Mouse (Mus musculus) cerebellum, postnatal 25 days (tissue): ENCODE data around the gene Pskh1.

Experiments used
- DNase-seq, 2 experiments: peaks; one replicate each; pipeline ENCODE4 v3.0.0; 2021; ENCODE audit warnings: mixed read lengths in 2 of 2

Gene Pskh1

DNA sequence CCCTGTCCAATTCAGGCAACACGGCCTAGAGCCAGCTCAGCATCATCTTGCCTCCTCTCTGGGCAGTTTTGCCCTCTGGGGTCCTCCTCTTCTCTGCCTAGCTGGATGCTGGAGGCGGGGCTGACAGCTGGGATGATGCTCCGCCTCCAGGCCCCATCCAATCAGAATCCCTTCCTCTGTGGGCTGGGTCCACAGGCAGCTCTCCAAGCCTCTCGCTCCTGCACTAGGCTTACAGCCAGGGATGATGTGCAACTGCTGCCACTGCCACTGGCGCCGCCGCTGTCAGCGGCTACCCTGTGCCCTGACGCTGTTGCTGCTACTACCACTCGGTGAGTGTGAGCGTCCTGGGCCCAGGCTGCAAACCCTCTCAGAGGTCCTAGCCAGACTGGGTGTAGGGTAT is 6.9 kb upstream of the Pskh1 start, which contains the start of gene Nrn1l:
Gene Nrn1l (plus strand): TSS at position 229 of the 400 bp plus-strand sequence.
- DNase-seq = peak in 1 of 2 experiments; percentile 53

DNA sequence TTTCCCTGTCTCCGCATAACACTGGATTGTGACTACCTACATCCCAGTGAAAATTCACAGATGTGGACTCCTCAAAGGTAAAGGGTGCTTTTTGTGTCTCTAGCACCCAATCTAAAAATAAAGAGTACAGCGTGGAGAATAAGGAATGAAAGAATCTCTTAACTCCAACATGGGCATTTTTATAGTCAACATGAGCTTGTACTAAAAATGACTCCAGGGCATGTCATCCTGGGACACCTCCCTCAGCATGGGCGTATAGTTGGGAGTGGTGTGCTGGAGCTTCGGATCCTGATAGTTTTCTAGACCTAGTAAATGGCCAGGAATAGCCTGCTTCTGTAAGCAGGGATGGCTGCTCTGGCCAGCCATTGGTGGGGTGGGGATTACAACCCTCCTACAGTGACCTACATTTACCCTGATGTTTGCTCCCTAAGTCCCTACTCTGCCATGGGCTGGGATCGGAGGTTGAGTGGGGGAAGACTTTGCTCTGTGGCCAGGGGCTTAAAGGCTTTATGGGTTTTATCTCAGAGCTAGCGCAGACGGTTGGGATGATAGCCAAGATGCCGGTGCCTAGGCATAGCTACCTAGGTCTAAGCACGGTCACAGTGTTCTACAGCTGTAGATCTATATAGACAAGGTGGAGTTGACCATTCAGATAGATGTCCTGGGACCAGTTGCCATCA is 2.3 kb upstream of the Pskh1 start:
- no peak for DNase-seq

DNA sequence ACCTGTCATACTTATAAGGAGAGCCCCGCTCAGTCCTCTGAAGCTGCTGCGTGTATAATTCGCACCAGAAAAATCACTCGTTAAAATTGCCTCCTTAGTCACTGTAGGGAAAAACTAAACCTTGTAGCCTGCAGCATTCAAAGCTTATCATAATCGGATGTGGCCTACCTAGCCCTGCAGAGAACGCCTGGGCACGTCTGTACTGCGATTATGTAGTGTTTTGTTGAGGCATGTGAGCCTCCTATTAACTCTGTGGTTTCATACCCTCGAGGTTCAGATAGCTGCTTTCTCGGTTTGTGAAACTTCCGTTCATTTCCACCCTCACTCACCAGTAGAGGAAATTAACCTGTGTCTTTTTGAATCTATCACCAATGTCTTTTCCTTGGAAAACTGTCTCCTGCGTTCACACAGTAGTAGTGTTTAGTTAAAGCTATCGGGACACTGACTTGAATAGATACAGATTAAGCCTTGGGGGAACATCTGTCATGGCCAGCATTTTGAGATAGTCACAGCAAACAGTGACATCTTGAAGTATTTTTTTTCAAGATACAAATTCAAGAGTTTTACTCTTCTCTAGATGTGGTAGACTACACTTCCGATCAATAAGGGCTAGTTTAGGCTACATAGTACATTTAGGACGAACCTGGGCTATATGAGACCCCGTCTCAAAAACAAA is 838 bp downstream of the Pskh1 start:
- no peak for DNase-seq

DNA sequence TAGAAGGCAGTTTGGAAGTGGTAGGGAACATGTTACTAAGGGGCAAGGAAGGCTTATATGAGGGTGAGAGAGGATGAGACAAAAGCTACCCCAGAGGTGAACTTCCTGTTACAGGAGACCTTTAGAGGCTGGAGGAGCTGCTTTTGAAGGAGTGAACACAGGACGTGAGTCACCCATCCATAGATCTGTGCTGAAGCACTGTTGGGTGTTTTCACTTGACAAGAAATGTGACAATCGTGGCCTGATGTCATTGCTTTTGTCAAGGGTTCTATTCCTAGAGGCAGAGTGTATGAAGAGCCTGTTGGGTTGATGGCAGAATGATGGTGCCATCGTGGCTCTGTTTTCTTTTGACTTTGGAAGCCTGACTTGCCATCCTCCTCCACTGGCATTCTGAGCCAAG is 19.1 kb downstream of the Pskh1 start:
- DNase-seq = no peak

DNA sequence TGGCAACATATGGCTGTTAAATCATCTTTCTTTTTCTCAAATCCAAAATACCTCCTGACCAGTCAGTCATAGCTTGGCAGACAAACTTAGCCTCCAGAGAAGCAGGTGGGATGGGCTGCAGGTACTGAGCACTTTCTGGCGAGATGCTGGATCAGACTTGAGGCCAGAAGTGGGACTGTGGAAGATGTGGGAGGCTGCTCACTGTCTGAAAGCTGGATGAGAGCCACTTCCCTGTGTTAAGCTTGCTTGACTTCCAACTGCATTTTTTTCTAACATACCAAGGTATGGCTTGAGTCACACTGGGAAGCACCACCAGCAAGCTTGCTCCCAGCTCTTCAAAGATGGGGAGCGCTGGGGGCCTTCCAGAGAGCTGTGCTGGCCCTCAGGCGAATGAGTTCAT is 24.9 kb downstream of the Pskh1 start:
- DNase-seq = no peak

DNA sequence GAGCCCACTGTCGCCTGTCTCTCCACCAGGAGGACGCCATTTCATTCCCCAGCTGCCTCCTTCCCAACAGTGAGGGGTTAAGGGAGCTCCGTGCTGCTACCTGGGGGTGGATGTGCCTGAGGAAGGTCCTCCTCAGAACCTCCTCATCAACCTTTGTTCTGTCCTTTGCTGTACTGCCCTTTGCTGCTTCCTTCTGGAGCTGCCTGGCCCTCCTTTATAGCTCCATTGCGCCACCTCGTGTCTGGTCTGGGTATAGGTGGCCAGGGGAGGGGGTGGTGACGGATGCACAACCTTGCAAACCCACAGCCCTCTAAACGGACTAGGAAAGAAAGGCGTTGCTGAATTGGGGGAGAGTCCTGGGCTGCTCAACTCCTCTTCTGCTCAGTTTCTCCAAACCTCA is 30.4 kb downstream of the Pskh1 start:
- peak; percentile 86 to 93 for DNase-seq

DNA sequence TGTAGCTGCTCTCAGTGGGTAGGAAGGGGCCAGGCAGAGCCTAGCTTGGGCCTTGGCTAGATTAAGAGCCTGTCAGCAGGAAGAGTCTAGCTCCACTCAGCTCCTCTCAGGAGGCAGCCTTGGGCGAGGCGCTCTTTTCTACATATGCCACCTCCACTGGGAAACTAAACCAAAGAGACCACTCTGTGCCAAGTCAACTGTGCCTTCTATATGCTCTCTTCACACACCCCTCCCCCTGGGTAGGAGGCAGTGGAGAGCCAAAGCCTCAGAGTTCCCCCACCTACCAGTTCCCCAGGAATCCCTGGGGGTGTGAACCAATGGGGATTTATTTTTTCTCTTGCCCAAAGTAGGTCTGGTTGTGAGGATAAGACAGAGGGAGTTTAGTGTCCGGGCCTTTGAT is 31.0 kb downstream of the Pskh1 start:
- no peak for DNase-seq

DNA sequence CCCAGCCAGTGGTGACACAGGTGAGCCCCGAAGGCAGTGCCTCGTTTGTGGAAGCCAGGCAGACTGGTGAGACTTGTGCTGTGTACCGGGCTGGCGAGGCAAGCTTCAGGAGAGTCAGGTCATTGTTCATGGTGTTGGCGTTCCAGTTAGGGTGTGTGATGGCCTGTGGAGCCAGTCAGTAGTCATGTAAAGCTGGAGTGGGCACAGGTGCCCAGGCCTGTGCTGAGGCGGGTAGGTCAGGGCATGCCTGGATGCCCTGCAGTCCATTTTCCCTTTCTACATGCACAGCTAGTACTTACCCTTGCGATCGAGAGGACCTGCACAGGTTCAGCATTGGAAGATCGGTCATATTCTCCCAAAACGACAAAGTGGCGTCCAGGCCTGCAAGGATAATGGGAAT is 32.3 kb downstream of the Pskh1 start:
- DNase-seq = no peak

DNA sequence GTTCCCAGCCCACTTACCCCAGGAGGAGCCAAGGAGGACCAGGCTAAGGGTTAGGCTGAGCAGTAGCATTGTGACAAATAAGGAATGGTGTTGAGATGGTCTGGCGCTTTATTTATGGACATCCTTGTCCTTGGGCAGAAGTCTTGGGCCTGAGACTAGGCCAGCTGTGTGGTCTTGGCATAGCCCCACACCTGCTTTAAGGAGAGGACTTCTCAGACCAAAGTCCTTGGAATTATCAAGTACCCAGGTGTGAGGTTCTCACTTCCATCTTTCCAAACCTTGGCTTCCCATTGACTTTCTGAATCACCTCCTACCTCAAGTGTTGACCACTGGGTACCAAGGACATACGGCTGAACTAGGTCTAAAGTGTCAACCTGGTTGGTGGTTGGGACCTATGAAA is 33.5 kb downstream of the Pskh1 start, which contains the start of gene Ctrl:
Gene Ctrl (minus strand): TSS at position 101 of the 400 bp plus-strand sequence.
- no peak for DNase-seq

DNA sequence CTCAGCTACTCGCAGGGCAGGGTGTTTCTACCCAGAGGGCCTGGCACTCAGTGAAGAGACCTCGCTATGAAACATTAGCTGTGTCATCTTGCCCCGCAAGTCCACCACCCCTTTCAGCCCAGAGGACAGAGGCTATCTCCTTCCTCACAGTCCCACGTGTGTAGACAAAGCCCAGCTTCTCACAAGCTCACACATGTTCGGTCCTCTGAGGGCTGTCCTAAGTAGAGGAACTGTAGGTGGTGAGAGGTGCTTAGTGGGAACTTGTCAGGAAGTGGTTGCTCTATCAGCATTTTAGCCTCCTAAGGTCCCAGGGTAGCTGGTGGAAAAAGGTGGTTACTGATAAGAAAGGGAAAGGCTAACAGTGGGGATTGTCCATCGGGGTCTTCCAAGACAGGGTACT is 34.9 kb downstream of the Pskh1 start:
- DNase-seq = no peak

DNA sequence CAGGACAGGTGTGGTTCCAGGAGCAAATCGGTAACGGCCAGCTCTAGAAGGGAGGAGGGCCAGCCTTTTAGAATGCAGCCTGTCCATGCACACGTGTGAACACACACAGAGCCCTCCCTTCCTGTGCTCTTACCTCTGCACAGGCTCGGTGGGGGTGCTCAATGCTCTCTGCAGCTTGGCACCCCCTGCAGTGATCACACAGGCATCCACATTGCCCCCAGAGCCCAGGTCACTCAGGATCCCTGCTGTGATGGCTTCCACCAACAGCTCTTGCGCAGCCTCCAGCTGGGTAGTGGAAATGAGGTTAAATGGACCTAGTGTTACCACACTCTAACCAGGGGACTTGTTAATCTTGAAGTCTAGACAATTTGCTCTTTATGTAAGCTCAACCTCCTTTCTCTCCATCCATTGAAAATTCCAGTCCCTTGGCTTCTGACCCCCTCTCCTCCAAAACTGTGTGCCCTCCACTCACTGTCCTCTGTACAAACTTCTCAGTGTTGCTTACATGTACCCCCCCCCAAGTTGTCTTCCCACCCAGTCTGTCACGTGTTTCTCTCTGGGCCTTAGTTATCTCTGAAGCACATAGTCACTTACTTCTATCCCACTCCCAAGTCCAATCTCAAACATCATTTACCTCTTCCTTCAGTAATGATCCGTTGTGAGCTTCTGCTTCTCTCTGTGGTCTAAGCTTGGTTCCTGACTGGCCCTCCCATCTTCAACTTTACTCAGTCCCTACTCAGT is 35.8 kb downstream of the Pskh1 start:
- peak in 1 of 2 experiments; percentile 42 for DNase-seq

DNA sequence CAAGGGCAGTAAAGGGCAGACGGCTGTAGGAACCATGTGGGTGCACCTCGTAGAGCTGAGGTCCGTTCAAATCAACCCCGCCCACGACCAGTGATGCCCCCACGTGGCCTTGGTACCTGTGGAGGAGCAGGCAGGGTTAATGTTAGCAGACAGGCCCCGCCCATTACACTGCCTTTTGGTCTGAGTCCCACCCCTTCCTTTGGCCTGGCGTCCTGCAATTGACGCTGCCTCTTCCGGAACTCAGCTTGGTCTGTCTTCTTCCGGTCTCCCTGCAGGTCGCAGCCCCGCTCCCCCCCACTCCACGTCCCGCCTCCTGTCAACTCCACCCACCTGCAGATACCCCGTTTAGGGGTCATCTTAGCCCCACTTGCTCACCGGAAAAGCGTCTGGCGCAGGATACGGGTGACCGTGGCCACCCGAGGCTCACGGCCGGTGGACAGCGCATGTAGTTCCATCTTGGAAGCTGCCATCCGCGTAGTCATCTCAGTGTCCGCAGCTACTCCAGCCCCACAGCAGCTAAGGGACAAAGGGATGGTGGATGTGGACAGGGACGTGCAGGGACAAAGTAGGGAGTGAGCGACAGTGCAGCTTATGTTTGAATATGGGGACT is 36.7 kb downstream of the Pskh1 start:
- DNase-seq = peak; percentile 90 to 93

DNA sequence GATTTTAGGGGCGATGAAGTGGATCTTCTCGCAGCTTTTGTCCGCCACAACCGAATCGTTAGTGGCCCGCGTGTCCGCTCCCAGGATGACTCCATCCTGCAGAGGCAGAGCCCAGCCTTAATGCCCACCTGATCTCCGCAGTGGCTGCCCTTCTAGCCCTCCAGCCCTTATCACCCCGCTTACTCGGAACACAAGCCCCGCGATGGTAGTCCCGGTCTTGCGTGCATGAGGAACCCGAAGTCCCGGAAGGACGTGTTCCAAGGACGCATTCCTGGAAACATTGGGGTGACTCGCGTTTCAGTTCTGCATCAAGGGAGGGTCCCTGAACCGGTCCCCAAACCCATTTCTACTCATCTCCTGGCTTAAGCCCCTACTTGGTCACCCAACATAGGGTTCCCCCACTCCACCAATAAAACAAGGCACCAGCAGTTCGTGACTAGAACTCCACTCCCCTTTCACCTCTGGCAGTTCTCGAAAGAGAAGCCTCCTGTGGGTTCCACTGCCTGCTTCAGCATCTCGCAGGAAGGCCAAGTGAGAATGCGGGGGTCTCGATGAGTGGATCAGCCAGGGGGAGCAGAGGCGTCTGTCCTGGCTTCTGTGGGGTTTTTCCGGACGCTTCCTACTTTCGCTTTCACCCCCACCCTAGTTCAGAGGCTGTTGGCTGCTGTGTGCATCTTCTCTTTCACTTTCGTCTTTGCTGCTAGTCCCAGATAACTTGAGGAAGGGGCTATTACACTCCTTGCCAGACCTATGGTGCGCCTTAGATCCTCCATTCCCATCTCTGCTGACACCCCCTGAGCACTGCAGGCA is 37.5 kb downstream of the Pskh1 start:
- peak in 1 of 2 experiments; percentile 59 for DNase-seq

DNA sequence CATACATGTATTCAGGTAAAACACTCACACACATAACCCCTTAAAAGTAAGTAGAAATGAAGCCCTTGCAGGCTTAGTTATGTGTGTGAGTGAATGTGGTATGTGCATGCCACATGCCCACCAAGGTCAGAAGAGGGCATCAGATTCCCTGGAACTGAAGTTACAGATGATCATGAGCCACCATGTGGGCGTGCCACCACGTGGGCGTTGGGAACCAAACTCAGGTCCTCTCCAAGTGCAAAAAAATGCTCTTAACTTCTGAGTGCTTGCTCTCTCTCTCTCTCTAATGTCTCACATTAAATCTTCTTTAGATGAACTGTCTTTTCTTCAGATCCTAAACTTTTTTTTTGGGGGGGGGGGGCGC is 38.0 kb downstream of the Pskh1 start, which contains the start of gene Psmb10:
Gene Psmb10 (minus strand): TSS at position 139 of the 364 bp plus-strand sequence.
- DNase-seq = peak in 1 of 2 experiments; percentile 40

DNA sequence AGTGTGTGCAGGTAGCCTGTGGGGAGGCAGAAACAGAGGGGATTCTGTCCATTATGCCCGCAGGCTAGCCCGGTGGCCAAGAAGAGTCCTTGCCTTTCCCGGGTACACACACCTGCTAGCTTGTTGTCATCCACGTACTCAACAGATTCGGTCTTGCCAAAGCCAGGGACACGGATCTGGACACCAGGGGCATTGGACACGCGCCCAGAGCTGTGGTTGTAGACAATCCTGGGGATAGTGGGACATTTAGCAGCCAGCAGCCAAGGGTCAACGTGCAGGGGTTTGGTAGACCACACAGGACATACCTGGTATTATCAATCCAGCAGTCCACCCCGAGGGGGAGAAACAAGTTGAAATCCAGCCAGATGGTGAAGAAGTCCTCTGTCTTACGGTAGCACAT is 41.8 kb downstream of the Pskh1 start:
- no peak for DNase-seq

DNA sequence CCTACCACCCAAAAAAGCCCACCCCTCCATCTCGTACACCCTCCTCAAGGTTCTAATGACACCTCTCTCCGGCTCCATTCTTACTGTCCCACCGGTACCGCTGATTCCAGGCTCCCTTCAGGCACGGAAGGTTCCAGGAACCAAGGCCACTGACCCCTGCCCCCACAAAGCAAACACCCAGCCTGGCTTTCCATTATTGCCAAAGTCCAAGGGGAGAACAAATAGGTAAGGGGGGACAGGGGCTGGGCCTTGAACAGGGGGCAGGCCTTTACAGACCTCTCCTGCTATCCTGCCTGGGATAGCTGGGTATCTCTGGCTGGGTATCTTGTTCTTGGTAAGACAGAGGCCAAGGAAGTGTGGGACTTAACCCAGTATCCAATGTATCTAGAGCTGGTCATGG is 42.3 kb downstream of the Pskh1 start:
- no peak for DNase-seq

DNA sequence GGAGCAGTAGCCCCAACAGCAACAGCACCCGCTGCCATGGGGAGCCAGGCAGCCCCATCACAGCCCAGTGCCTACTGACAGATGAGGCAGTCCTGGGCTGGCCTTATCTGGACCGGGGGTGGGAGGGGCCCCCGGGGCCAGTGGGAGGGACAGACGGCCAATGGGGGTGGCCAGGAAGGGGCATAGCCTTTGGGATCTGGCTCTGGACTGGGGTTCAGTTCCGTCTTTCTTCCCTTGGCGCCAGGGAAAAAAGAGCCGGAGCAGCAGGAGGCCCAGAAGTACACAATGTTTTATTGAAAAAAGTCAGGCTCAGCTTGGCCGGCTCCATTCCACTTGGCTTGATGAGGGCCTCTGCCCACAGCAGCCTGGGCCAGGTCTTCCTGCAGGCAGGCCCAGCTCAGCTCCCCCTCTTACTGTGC is 43.1 kb downstream of the Pskh1 start, which contains the start of gene Lcat:
Gene Lcat (minus strand): TSS at position 62 of the 419 bp plus-strand sequence.
- DNase-seq = peak; percentile 28 to 44

DNA sequence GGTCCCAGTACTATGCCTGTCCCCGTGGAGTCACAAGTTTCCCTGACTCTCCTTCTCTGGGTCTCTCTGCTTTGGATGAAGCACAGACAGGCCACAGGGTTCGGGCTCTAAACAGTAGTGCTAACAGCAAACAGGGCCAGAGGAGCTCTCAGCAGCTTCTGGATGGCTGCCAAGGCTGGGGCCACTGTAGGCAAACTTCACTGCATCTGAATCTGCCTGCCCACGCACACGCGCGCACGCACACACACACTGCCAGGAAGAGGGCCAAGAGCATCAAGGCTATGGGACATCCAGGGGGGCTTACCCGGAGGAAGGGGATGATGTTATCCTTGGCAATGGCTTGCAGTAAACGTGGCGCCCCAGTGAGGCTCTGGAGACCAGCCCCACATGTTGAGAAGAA is 49.1 kb downstream of the Pskh1 start:
- DNase-seq = peak; percentile 48 to 71

DNA sequence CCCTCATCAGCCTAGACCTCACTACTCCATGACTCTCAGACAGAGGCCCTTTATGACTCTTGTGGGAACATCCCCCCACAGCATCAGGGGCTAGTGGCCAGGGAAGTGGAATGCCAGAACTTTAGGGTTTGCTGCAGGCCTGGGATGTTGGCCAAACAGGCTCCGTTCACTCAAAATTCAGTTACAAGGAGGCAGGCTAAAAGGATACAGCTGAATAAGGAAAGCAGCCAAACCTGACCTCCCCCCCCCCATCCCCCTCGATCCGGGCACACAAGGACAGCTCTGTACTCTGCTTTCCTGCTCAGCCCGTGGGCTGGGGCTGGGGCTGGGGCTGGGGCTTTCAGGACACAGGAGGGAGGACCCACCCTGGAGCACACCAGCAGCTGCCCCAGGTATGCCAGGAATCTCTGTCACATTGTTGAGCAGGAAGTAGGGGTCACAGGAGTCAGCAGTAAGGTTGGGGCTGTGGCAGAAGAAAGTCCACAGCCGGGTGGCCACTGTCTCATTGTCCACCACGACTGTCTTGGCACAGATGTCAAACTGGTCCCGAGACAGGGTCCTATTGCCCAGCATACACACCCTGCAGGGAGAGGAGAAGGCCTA is 50.9 kb downstream of the Pskh1 start:
- no peak for DNase-seq

DNA sequence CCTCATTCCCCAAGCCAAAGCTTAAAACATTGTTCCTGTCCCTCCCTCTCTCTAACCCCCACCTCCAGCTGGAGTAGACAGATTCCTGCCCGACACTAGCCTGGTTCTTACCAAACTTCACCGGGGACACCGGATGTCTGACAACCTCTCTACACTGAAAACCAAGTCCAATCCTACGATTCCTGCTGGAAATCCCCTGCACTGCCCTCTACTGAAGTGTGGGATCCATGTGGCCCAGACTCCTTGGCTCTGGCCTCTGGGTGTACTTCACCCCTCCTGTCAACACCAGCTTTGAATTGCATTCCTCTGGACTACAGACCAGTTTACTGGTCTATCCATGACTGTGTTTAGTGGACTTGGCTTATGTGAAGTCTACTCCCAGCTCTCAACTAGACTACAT is 56.3 kb downstream of the Pskh1 start:
- no peak for DNase-seq

DNA sequence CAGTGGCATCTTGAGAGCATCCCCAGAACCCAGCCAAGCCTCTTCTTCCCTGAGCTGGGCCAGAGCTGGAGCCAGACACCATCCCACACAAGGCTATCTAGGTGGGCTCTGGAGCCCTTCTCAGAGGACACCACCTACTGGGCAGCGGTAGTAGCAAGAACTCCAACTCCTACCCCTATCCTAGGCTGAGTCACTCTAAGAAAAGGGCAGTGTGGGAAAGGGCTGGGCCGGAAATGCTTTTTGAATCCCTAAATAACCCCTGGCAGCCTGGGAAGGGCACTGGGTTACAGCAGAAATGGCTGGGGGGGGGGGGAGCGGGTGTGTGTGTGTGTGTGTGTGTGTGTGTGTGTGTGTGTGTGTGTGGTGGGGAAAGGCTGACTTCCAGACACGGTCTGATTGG is 57.6 kb downstream of the Pskh1 start:
- DNase-seq = no peak

DNA sequence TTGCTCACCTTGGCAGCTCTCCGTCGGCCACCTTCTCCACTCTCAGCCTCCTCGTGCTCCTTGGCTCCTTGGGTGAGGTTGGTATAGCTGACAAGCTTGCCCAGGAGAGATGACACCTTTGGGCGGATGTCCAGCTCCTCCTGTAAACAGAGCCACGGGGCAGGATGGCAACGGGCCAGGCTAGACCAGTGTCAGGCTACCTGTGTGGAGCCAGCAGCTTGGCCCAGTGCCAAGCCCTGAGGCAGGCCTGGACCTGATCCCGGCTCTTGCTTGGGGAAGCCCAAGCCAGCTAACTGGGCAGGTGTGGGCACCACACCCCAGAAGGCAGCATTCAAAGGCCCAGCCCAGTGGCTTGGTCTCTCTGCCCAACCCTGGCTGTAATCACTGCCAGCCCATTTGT is 59.1 kb downstream of the Pskh1 start:
- DNase-seq = peak; percentile 90 to 94
